8 mouse cellular contexts compared by ENCODE assay signal in genomic region chr5:129061579-129061978, GRCm38 (mm10). TPM values are rescaled to one million over a fixed set of nuclear protein-coding genes. Genes with fewer than 3 reads are reported as not detected.
DNase-seq lines count a peak whose midpoint lies in the region; ATAC-seq and TF ChIP-seq lines count a peak whose summit lies in the region.
"Had no signal": no experiment of that assay in that cellular context is flagged by ENCODE, and none has a peak within 500 bp of the region (broad histone marks: within the 10 kb centered on the region; RNA-seq: fewer than 3 reads in every experiment).

No protein-coding gene starts in this region.

- H3K27me3 ChIP-seq in intestine, embryonic 15.5 days (replicated peaks), result 0 out of 2 replicates have a peak, but pooled peaks cover 4% of the 10 kb centered on the region
- H3K27me3 ChIP-seq in limb, embryonic 14.5 days (ENCODE audit: control insufficient read depth, insufficient read depth, low read length), result no peaks in the 10 kb centered on the region

- no peak overlapping the region for H3K4me2 ChIP-seq in intestine, embryonic 15.5 days (replicated peaks)
- no peak overlapping the region for H3K4me2 ChIP-seq in limb, embryonic 14.5 days (replicated peaks; ENCODE audit: low read depth, low read length, severe bottlenecking)

- TF ChIP-seq POLR2A in limb, embryonic 14.5 days (IDR thresholded peaks at IDR 0.05; ENCODE audit: borderline replicate concordance, extremely low read depth, insufficient read depth, insufficient read length), result no peak

- DNase-seq in urinary bladder, postnatal 25 days (ENCODE audit: low spot score), result peak; percentile 50
- DNase-seq in urinary bladder, postnatal 10 days (ENCODE audit: low spot score), result no peak
- peak; percentile 47 for DNase-seq in cerebellum, adult 8-10 months
- DNase-seq in limb, embryonic 14.5 days (ENCODE audit: low spot score), result peak; percentile 70
- DNase-seq in retina, postnatal 7 days (ENCODE audit: low read depth, low spot score), result peak; percentile 48

- 19% methylated on average over 13 of the region's 13 CpGs for WGBS in intestine, embryonic 15.5 days
- 21% methylated on average over 13 of the region's 13 CpGs for WGBS in limb, embryonic 14.5 days

- no peaks in the 10 kb centered on the region for H3K9me3 ChIP-seq in intestine, embryonic 15.5 days
- no peaks in the 10 kb centered on the region for H3K9me3 ChIP-seq in limb, embryonic 14.5 days (ENCODE audit: control insufficient read depth, low read length)

- no peak overlapping the region for H3K9ac ChIP-seq in intestine, embryonic 15.5 days
- H3K9ac ChIP-seq in limb, embryonic 14.5 days (ENCODE audit: low read depth, low read length, severe bottlenecking), result no peak overlapping the region

- peaks cover 8% of the 10 kb centered on the region; the same call in 1 of the 2 replicates for H3K4me1 ChIP-seq in intestine, embryonic 15.5 days (replicated peaks)
- H3K4me1 ChIP-seq in limb, embryonic 14.5 days (ENCODE audit: control insufficient read depth, insufficient read depth, low read length), result no peaks in the 10 kb centered on the region

- H3K4me3 ChIP-seq in intestine, embryonic 15.5 days (replicated peaks), result no peak overlapping the region
- H3K4me3 ChIP-seq in limb, embryonic 14.5 days (replicated peaks; ENCODE audit: low read length), result no peak overlapping the region
- H3K4me3 ChIP-seq: myocyte had no signal

- peak; percentile 39; the same call in 1 of the 2 replicates for ATAC-seq in frontal cortex, adult (ENCODE audit: low TSS enrichment)
- ATAC-seq in intestine, embryonic 15.5 days, result 0 out of 2 replicates have a peak, but pooled peaks have one; percentile 26
- peak; percentile 66; the same call in 1 of the 2 replicates for ATAC-seq in limb, embryonic 14.5 days (ENCODE audit: low FRiP score, low read depth)

- H3K27ac ChIP-seq in intestine, embryonic 15.5 days, result no peak overlapping the region
- no peak overlapping the region for H3K27ac ChIP-seq in limb, embryonic 14.5 days (replicated peaks; ENCODE audit: low read depth, low read length)

- no peaks in the 10 kb centered on the region for H3K36me3 ChIP-seq in intestine, embryonic 15.5 days
- H3K36me3 ChIP-seq in limb, embryonic 14.5 days (ENCODE audit: control insufficient read depth, insufficient read depth, low read length), result no peaks in the 10 kb centered on the region

RNA-seq across cellular contexts. Expression of gene Adgrd1, which starts 35.0 kb away (rescaled TPM):
- polyA plus RNA-seq in intestine, embryonic 15.5 days (2015; fragmentation: Nextera tagmentation; extraction: Ambion mirVana), result 1.2 and 1.3 TPM in 2 replicates
- polyA plus RNA-seq in limb, embryonic 14.5 days (2012; rRNA removed), result 2.0 and 2.2 TPM in 2 replicates
- polyA plus RNA-seq in limb, embryonic 14.5 days (2014; fragmentation: Nextera tagmentation; extraction: Ambion mirVana), result 1.0 and 1.9 TPM in 2 replicates

RNA-seq across cellular contexts. Expression of gene Ran, which starts 41.7 kb away (rescaled TPM):
- polyA plus RNA-seq in intestine, embryonic 15.5 days (2015; fragmentation: Nextera tagmentation; extraction: Ambion mirVana), result 527 and 602 TPM in 2 replicates
- polyA plus RNA-seq in limb, embryonic 14.5 days (2012; rRNA removed), result 223 and 266 TPM in 2 replicates
- polyA plus RNA-seq in limb, embryonic 14.5 days (2014; fragmentation: Nextera tagmentation; extraction: Ambion mirVana), result 456 and 476 TPM in 2 replicates

RNA-seq across cellular contexts. Expression of gene Stx2, which starts 53.2 kb away (rescaled TPM):
- polyA plus RNA-seq in intestine, embryonic 15.5 days (2015; fragmentation: Nextera tagmentation; extraction: Ambion mirVana), result 21.1 and 24.1 TPM in 2 replicates
- 46.2 and 46.8 TPM in 2 replicates for polyA plus RNA-seq in limb, embryonic 14.5 days (2012; rRNA removed)
- polyA plus RNA-seq in limb, embryonic 14.5 days (2014; fragmentation: Nextera tagmentation; extraction: Ambion mirVana), result 28.6 and 33.3 TPM in 2 replicates
